Mouse (Mus musculus): ENCODE measurements around the gene Xpc.

DNA sequence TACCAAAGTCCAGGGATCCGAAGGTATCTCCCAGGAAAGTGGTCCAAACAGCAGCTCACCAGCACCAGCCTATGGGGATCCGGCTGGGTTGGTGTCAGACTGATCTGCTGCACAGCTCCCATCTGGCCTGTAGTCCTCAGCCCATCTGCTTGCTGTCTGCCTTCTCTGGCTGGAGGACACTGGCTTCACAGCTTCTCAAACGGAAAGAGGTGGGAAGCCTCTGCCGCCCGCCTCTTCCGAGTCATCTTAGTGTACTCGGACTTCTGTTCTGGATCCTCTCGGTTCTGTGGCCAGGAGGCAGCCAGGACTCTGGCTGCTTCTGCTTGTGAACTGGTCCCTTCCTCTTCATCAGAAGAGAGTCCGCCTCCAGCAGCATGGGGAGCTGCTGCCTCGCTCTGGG lies 25.8 kb downstream of the Xpc start:
- TF ChIP-seq CTCF (IDR thresholded peaks at IDR 0.05; ENCODE audit: extremely low read depth, insufficient read depth, low read length) = no peak
- TF ChIP-seq POLR2A (IDR thresholded peaks at IDR 0.05; ENCODE audit: extremely low read depth, insufficient read depth, low read length) = 0 out of 2 replicates have a peak, but pooled peaks have one; percentile 22
